ENCODE assay signal across 8 mouse cellular contexts in genomic region chrX:73227914-73228605, GRCm38 (mm10). TPM values are rescaled to one million over a fixed set of nuclear protein-coding genes. Genes with fewer than 3 reads are reported as not detected.
DNase-seq lines count a peak whose midpoint lies in the region; ATAC-seq and TF ChIP-seq lines count a peak whose summit lies in the region.

TSS of gene F8a (plus strand) at chrX:73228291.

- dilution Hi-C loops in CH12.LX (cut with MboI; ENCODE audit: extremely low pct_ligation_motif_present, extremely low pct_unique_long_range_greater_than_20kb, low sequenced_read_pairs) = no loop called here

- ATAC-seq in heart, embryonic 15.5 days (replicated peaks; ENCODE audit: insufficient number of reproducible peaks, insufficient read depth, low FRiP score, low read depth) = peak; percentile 92
- ATAC-seq in liver, embryonic 14.5 days (ENCODE audit: insufficient read depth) = peak; percentile 93
- ATAC-seq in stomach, embryonic 15.5 days (ENCODE audit: insufficient read depth, low FRiP score, low read depth) = peak; percentile 95

- H3K27ac ChIP-seq in CH12.LX (ENCODE audit: insufficient read depth, low read depth) = peak within 1 kb of the TSS; percentile 91
- H3K27ac ChIP-seq in forebrain, embryonic 10.5 days = peak within 1 kb of the TSS; percentile 89
- peak within 1 kb of the TSS; percentile 96 for H3K27ac ChIP-seq in heart, embryonic 15.5 days
- H3K27ac ChIP-seq in liver, embryonic 14.5 days = no peak within 1 kb of the TSS
- peak within 1 kb of the TSS; percentile 84 for H3K27ac ChIP-seq in stomach, embryonic 15.5 days

- WGBS in forebrain, embryonic 10.5 days = 18% methylated on average over 39 of the region's 39 CpGs
- 15% methylated on average over 39 of the region's 39 CpGs for WGBS in heart, embryonic 15.5 days
- WGBS in liver, embryonic 14.5 days (ENCODE audit: insufficient replicate concordance) = 11% methylated on average over 39 of the region's 39 CpGs
- WGBS in stomach, embryonic 15.5 days = 21% methylated on average over 34 of the region's 39 CpGs

- no peaks in the 10 kb centered on the region for H3K4me1 ChIP-seq in CH12.LX (ENCODE audit: control insufficient read depth in 1 of 2, insufficient read depth in 2 of 2)
- H3K4me1 ChIP-seq in forebrain, embryonic 10.5 days = peaks cover 13% of the 10 kb centered on the region
- no peaks in the 10 kb centered on the region for H3K4me1 ChIP-seq in heart, embryonic 15.5 days (replicated peaks)
- H3K4me1 ChIP-seq in liver, embryonic 14.5 days (replicated peaks; ENCODE audit: control insufficient read depth in 2 of 2, insufficient read depth in 2 of 2, low read length in 1 of 2) = no peaks in the 10 kb centered on the region
- no peaks in the 10 kb centered on the region for H3K4me1 ChIP-seq in stomach, embryonic 15.5 days

- TF ChIP-seq EP300 in CH12.LX (IDR thresholded peaks at IDR 0.05; ENCODE audit: low read length) = no peak
- TF ChIP-seq EP300 in liver, embryonic 14.5 days (IDR thresholded peaks at IDR 0.05; ENCODE audit: low read depth) = no peak

- H3K36me3 ChIP-seq in CH12.LX (replicated peaks in 1 of 2; ENCODE audit: control insufficient read depth in 1 of 2, insufficient read depth in 1 of 2, low read length in 1 of 2) = no peaks in the 10 kb centered on the region
- H3K36me3 ChIP-seq in forebrain, embryonic 10.5 days (replicated peaks) = no peaks in the 10 kb centered on the region
- no peaks in the 10 kb centered on the region for H3K36me3 ChIP-seq in heart, embryonic 15.5 days
- no peaks in the 10 kb centered on the region for H3K36me3 ChIP-seq in liver, embryonic 14.5 days (replicated peaks; ENCODE audit: control insufficient read depth, insufficient read depth, low read depth)
- H3K36me3 ChIP-seq in stomach, embryonic 15.5 days = no peaks in the 10 kb centered on the region

- in situ Hi-C loops in CH12.LX (cut with MboI; ENCODE audit: low pct_ligation_motif_present, low pct_unique_long_range_greater_than_20kb, low sequenced_read_pairs) = loop anchor here (25.0 kb wide), 1 partner anchor 184 kb away; the partner anchor contains the start of gene Zfp92

- H3K27me3 ChIP-seq in CH12.LX (replicated peaks) = no peaks in the 10 kb centered on the region
- H3K27me3 ChIP-seq in forebrain, embryonic 10.5 days (ENCODE audit: poor library complexity, severe bottlenecking) = peaks cover 16% of the 10 kb centered on the region
- no peaks in the 10 kb centered on the region for H3K27me3 ChIP-seq in heart, embryonic 15.5 days
- no peaks in the 10 kb centered on the region; the same call in 1 of the 2 replicates for H3K27me3 ChIP-seq in liver, embryonic 14.5 days (ENCODE audit: control insufficient read depth, insufficient read depth, low read length)
- no peaks in the 10 kb centered on the region for H3K27me3 ChIP-seq in stomach, embryonic 15.5 days (replicated peaks)

- no peak for TF ChIP-seq CTCF in CH12.LX (conservative IDR thresholded peaks at IDR 0.05 in 1 of 2, IDR thresholded peaks at IDR 0.05 in 1 of 2; ENCODE audit: low read depth in 2 of 2, low read length in 2 of 2)
- TF ChIP-seq CTCF in liver, embryonic 14.5 days (IDR thresholded peaks at IDR 0.05; ENCODE audit: low read depth) = no peak

- no peaks in the 10 kb centered on the region for H3K9me3 ChIP-seq in CH12.LX (replicated peaks; ENCODE audit: low read length)
- H3K9me3 ChIP-seq in forebrain, embryonic 10.5 days = peaks cover 2% of the 10 kb centered on the region; the same call in 1 of the 2 replicates
- H3K9me3 ChIP-seq in heart, embryonic 15.5 days (replicated peaks) = no peaks in the 10 kb centered on the region
- no peaks in the 10 kb centered on the region for H3K9me3 ChIP-seq in liver, embryonic 14.5 days (ENCODE audit: control insufficient read depth, low read length)
- no peaks in the 10 kb centered on the region for H3K9me3 ChIP-seq in stomach, embryonic 15.5 days

- peak within 1 kb of the TSS; percentile 87 for H3K4me2 ChIP-seq in CH12.LX (ENCODE audit: insufficient read depth, low read depth, poor library complexity, severe bottlenecking)
- H3K4me2 ChIP-seq in heart, embryonic 15.5 days = peak within 1 kb of the TSS; percentile 89
- peak within 1 kb of the TSS; percentile 75 for H3K4me2 ChIP-seq in liver, embryonic 14.5 days (ENCODE audit: low read depth)
- H3K4me2 ChIP-seq in stomach, embryonic 15.5 days = peak within 1 kb of the TSS; percentile 77

- TF ChIP-seq RAD21 in CH12.LX (IDR thresholded peaks at IDR 0.05; ENCODE audit: low read depth, low read length) = no peak

- DNase-seq in CH12.LX (ENCODE audit: extremely low read depth) = peak; percentile 79
- peak; percentile 53 for DNase-seq in c-Kit-positive CD71-negative TER-119-negative erythroid progenitor cells, embryonic 14.5 days (ENCODE audit: low read depth)
- DNase-seq in forebrain, embryonic 10.5 days (ENCODE audit: extremely low spot score, low spot score) = peak; percentile 75
- DNase-seq in kidney, postnatal 25 days = peak; percentile 79 to 90
- peak; percentile 31 to 46 (median 34) for DNase-seq in liver, embryonic 14.5 days (ENCODE audit: low read depth in 3 of 3, low spot score in 3 of 3)
- DNase-seq in neural tube, embryonic 10.5 days (ENCODE audit: extremely low spot score, low spot score) = peak; percentile 76

- H3K9ac ChIP-seq in CH12.LX (ENCODE audit: insufficient read depth, low read depth) = peak within 1 kb of the TSS; percentile 68
- peak within 1 kb of the TSS; percentile 67 for H3K9ac ChIP-seq in heart, embryonic 15.5 days
- peak within 1 kb of the TSS; percentile 50 for H3K9ac ChIP-seq in liver, embryonic 14.5 days (replicated peaks)
- peak within 1 kb of the TSS; percentile 46 for H3K9ac ChIP-seq in stomach, embryonic 15.5 days

- no peaks in the 10 kb centered on the region for H3K79me2 ChIP-seq in CH12.LX (replicated peaks; ENCODE audit: control insufficient read depth, extremely low read depth, insufficient read depth, poor library complexity, severe bottlenecking)

- peak; percentile 69 for TF ChIP-seq POLR2A in CH12.LX (IDR thresholded peaks at IDR 0.05; ENCODE audit: low read depth, low read length)

- peak within 1 kb of the TSS; percentile 48 to 87 (median 70) for H3K4me3 ChIP-seq in CH12.LX (replicated peaks in 1 of 3; ENCODE audit: low read depth in 2 of 3, low read length in 2 of 3, poor library complexity in 1 of 3)
- peak within 1 kb of the TSS; percentile 68 for H3K4me3 ChIP-seq in forebrain, embryonic 10.5 days
- peak within 1 kb of the TSS; percentile 68 for H3K4me3 ChIP-seq in heart, embryonic 15.5 days
- peak within 1 kb of the TSS; percentile 63 to 68 for H3K4me3 ChIP-seq in liver, embryonic 14.5 days (ENCODE audit: insufficient read depth in 1 of 2, low read depth in 2 of 2, low read length in 2 of 2)
- H3K4me3 ChIP-seq in stomach, embryonic 15.5 days (replicated peaks) = peak within 1 kb of the TSS; percentile 60

TF ChIP-seq in CH12.LX, 34 proteins besides CTCF, POLR2A, EP300 and RAD21 (continues in another document):
- TF ChIP-seq MAZ (IDR thresholded peaks at IDR 0.05; ENCODE audit: low read depth, low read length) (no peak), MAFK (IDR thresholded peaks at IDR 0.05; ENCODE audit: insufficient replicate concordance, low read length) (no peak), E2F4 (IDR thresholded peaks at IDR 0.05; ENCODE audit: insufficient replicate concordance, low read depth, low read length) (no peak), PAX5 (IDR thresholded peaks at IDR 0.05; ENCODE audit: low read length) (no peak), ZKSCAN1 (IDR thresholded peaks at IDR 0.05; ENCODE audit: borderline replicate concordance, low read depth, low read length) (no peak), SIN3A (IDR thresholded peaks at IDR 0.05; ENCODE audit: low read length) (no peak), POLR2AphosphoS2 (IDR thresholded peaks at IDR 0.05; ENCODE audit: low read depth, low read length) (no peak), ZNF384 (IDR thresholded peaks at IDR 0.05; ENCODE audit: low read depth, low read length) (no peak), ETS1 (conservative IDR thresholded peaks at IDR 0.05; ENCODE audit: low read depth, low read length) (peak; percentile 38; the same call in 1 of the 2 replicates), RCOR1 (conservative IDR thresholded peaks at IDR 0.05; ENCODE audit: low read depth, low read length) (no peak), NELFE (IDR thresholded peaks at IDR 0.05; ENCODE audit: low read depth, low read length) (peak; percentile 60), CHD2 (IDR thresholded peaks at IDR 0.05; ENCODE audit: low read length) (no peak), IRF4 (IDR thresholded peaks at IDR 0.05; ENCODE audit: low read depth, low read length) (no peak), HCFC1 (IDR thresholded peaks at IDR 0.05; ENCODE audit: low read depth, low read length) (0 out of 2 replicates have a peak, but pooled peaks have one; percentile 20), ZMIZ1 (IDR thresholded peaks at IDR 0.05; ENCODE audit: low read depth, low read length) (peak; percentile 71), MXI1 (IDR thresholded peaks at IDR 0.05; ENCODE audit: low read depth, low read length) (no peak; the same call in 1 of the 2 replicates), TCF12 (IDR thresholded peaks at IDR 0.05; ENCODE audit: low read depth, low read length) (0 out of 2 replicates have a peak, but pooled peaks have one; percentile 38), MEF2A (IDR thresholded peaks at IDR 0.05; ENCODE audit: borderline replicate concordance, low read depth, low read length) (no peak; the same call in 1 of the 2 replicates), CHD1 (IDR thresholded peaks at IDR 0.05; ENCODE audit: low read depth, low read length) (no peak), UBTF (IDR thresholded peaks at IDR 0.05; ENCODE audit: low read depth, low read length) (no peak), GABPA (IDR thresholded peaks at IDR 0.05; ENCODE audit: insufficient replicate concordance, low read depth, low read length) (no peak), ELF1 (IDR thresholded peaks at IDR 0.05; ENCODE audit: low read depth, low read length) (peak; percentile 78), MAX (IDR thresholded peaks at IDR 0.05; ENCODE audit: low read length) (no peak), JUND (conservative IDR thresholded peaks at IDR 0.05; ENCODE audit: low read depth, low read length) (no peak), TBP (conservative IDR thresholded peaks at IDR 0.05; ENCODE audit: low read depth, low read length) (peak; percentile 59; the same call in 1 of the 2 replicates)

RNA-seq across cellular contexts. Expression of gene F8a, which starts in this region (rescaled TPM):
- total RNA-seq in CH12.LX (2012; rRNA removed) = 3.5 and 4.9 TPM in 2 replicates
- total RNA-seq in CH12.LX (2014; rRNA removed) = 3.5 and 4.9 TPM in 2 replicates
- 3.7 and 5.0 TPM in 2 replicates for polyA plus RNA-seq in CH12.LX (2012; ENCODE audit: insufficient read length, low read depth)
- 10.9 TPM in 2 replicates for polyA plus RNA-seq in forebrain, embryonic 10.5 days (2016; fragmentation: Nextera tagmentation; extraction: Ambion mirVana)
- 9.2 and 11.6 TPM in 2 replicates for polyA plus RNA-seq in heart, embryonic 15.5 days (2015; fragmentation: Nextera tagmentation; extraction: Ambion mirVana)
- 1.5 and 1.9 TPM in 2 replicates for polyA plus RNA-seq in liver, embryonic 14.5 days (2012; rRNA removed)
- 2.4 and 2.9 TPM in 2 replicates for polyA plus RNA-seq in liver, embryonic 14.5 days (2014; fragmentation: Nextera tagmentation; extraction: Ambion mirVana)
- 16.8 and 17.5 TPM in 2 replicates for polyA plus RNA-seq in stomach, embryonic 15.5 days (2015; fragmentation: Nextera tagmentation; extraction: Ambion mirVana)

Comparison
In these comparisons a context has a peak if more than half of its experiments do, and no peak if none do; other contexts are left out.
1. DNase-seq: peak in every context shown above with its lines; median percentile 84 in kidney, postnatal 25 days; 79 in CH12.LX; 76 in neural tube, embryonic 10.5 days; 75 in forebrain, embryonic 10.5 days; 53 in c-Kit-positive CD71-negative TER-119-negative erythroid progenitor cells, embryonic 14.5 days; 34 in liver, embryonic 14.5 days.